Mouse (Mus musculus) embryonic fibroblast, embryonic 13.5 days (primary cell): Measurements from ENCODE around the gene Loxl1.

Experiments used
- CTCF ChIP-seq: IDR thresholded peaks from 2 replicates; pipeline ENCODE4 v1.5.1; 2011; ENCODE audit warnings: mild to moderate bottlenecking, control low read depth, low read length, moderate library complexity, borderline replicate concordance; ENCODE audit not compliant: insufficient read depth
- POLR2A ChIP-seq: IDR thresholded peaks from 2 replicates; pipeline ENCODE4 v1.6.1; 2011; ENCODE audit warnings: low read depth, mild to moderate bottlenecking, control low read depth, low read length, moderate library complexity

- TF ChIP-seq CTCF = no peak
- no peak for TF ChIP-seq POLR2A
These were observed 33.9 kb downstream of the Loxl1 start for GRCm38 (mm10) chr9:58278821-58279723.
